Mouse (Mus musculus) G1E (cell line): Measurements from ENCODE around the gene Clcf1.

Experiments used
- CTCF ChIP-seq: IDR thresholded peaks from 2 replicates; pipeline ENCODE4 v1.5.1; 2012; ENCODE audit warnings: low read depth, low read length, inconsistent platforms, mixed read lengths
- GATA1 ChIP-seq: IDR thresholded peaks from 2 replicates; pipeline ENCODE4 v1.6.1; 2012; ENCODE audit warnings: borderline replicate concordance, low read length, inconsistent platforms, mixed read lengths
- POLR2AphosphoS5 ChIP-seq: IDR thresholded peaks from 2 replicates; pipeline ENCODE4 v1.6.1; 2012; ENCODE audit warnings: low read depth, low read length, inconsistent platforms; ENCODE audit not compliant: insufficient replicate concordance
- TAL1 ChIP-seq: conservative IDR thresholded peaks from 2 replicates; pipeline ENCODE4 v1.6.1; 2012; ENCODE audit warnings: low read depth, low read length, inconsistent platforms, mixed read lengths

GRCm38 (mm10) chr19:4254230-4254629 is 40.2 kb downstream of the Clcf1 start:
- no peak for TF ChIP-seq CTCF
- TF ChIP-seq GATA1, result no peak
- TF ChIP-seq POLR2AphosphoS5, result no peak
- no peak for TF ChIP-seq TAL1
